Mouse (Mus musculus) retina, embryonic 14.5 days (tissue): ENCODE data around the gene Gm15319.
"Not testable (repeated sequence)": the region's sequence is repeated elsewhere in the genome, so short reads cannot be mapped to it uniquely, and the experiment has no call there.

Experiments used
- DNase-seq: peaks from one replicate; pipeline ENCODE4 v3.0.0-alpha.2; 2015; ENCODE audit warnings: low spot score

Gm15319 gene

DNA sequence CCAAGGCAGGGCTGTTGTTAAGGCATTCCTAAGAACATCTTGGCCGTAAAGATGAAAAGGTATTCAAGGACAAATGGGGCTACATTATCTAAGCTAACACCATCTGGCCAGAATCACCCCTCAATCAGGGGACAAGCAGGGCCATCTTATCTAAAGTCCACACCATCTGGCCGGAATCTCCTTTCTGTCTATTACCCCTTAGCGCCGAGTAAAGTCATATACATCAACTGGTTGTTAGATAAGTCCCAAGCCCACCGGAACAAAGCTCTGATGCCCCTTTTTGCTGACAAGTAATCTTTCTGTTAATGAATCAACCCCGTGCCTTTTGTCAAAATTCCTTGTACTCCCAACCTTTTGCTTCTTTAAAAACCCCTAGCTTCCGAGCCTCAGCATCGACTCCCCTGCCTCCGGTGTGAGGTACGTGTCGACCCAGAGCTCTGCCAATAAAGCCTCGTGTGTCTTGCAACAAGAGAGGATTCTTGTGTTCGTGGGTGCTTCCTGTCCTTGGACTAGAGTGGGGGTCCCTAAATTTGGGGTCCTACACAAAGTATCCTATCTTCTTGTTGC is 65.0 kb downstream of the Gm15319 start:
- DNase-seq: peak; percentile 1

DNA sequence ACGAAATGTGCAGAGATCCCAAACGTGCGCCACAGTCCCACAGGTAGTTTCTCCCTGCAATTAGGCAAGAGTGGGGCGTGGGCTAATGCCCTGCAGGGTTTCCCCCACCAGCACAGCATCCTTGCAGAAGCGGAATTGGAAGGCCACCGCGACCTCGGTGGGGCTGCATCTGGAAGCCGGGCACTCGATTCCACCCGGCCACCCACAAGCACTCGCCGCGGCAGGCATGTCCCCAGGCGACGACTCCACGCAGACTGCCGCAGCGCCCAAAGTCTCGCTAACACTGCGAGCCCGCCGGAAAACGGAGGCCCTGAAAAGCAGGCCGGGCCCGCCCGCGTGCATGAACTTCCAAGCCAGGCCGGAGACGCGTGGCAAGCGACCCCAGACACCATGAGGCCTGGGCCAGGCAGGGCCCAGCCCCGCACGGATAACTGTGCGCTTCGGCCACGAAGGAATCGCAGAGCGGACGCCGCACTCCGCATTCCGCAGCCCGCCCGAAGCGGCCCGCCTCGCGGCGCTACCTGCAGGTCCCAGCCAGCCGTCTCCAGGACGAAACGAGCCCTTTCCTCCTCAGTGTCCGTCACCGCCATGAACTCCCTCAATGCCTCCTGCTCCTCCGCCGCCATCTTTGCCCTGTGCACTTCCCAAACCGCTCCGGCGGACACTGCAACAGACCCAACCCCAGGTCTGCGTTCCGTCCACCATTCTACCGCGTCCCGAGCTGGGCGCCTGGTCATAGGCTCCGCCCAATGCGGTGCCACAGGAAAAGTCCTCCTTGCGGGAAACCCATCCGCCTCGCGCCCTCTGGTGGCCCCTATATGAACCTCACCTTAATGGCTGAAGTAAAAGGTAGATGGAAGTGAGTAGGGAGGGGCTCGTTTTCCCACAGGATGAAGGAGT is 66.0 kb downstream of the Gm15319 start:
- DNase-seq: peak; percentile 73

DNA sequence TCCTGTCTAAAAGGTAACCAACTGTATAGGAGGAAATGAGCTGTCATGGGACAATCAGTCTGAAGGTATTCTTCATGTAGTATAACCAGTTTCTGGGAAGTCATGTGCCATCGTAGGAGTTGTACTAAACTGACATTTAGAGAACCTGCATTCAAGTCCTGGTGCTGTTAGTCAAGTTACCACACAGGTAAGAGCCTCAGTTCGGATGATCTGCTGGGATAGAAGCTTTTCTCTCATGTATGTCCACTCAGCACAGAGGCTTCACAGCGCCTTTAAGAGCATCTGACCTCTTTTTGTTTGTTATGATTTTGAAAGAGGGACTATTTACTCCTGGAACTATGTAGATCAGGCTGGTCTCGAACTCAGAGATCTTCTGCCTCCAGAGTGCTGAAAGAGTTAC is 67.1 kb downstream of the Gm15319 start:
- DNase-seq: not testable (repeated sequence)

DNA sequence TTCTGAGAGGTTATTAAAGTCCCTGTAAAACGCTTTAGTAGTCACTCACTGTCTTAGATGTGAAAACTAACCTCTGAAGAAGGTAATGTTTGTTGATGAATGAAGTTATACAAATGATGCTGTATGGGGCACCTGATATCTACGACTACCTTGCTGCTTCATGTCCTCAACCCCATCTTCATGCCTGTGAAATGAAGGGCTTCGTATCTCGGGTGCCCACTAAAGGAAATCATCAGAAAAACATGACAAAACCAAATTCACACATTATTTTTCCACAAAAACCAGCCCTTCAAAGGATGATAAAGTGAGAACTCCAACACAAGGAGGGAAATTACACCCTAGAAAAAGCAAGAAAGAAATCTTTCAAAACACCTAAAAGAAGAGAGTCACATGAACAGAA is 68.2 kb downstream of the Gm15319 start:
- not testable (repeated sequence) for DNase-seq

DNA sequence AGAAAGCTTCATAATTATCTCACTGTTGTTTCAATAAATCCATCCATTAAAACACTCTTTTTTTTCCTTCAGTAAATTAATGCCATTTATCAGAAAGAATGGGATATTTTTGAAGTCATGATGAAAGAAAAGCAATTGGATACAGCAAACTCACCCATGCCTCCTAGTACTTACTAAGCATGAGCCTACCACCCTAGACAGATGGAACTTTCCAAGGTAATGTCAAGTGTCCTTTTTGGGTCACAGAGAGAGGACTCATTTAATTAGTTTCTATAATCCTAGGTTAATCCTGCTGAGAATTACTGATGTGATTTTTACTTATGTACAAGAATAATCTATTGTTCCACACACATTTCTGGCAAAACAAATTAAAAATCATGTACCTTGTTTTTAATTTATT is 69.0 kb downstream of the Gm15319 start:
- not testable (repeated sequence) for DNase-seq

DNA sequence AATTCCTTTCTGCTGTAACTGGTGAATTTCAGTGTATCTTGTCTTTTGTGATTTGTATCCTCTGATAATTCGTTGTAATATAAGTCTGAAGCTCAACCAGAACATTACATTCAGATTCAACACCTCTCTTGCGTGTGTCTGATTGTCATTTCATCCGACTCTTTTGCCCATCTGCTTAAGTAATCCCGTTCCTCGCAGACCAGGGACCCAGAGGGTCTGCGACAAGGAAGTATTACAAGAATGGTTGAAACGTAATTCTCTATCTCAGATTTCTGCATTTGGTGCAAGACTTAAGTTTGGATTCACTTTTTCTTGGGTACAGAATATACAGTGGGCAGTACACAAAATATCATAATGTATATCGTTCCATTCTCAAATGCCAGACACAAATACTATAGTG is 73.0 kb downstream of the Gm15319 start:
- not testable (repeated sequence) for DNase-seq

DNA sequence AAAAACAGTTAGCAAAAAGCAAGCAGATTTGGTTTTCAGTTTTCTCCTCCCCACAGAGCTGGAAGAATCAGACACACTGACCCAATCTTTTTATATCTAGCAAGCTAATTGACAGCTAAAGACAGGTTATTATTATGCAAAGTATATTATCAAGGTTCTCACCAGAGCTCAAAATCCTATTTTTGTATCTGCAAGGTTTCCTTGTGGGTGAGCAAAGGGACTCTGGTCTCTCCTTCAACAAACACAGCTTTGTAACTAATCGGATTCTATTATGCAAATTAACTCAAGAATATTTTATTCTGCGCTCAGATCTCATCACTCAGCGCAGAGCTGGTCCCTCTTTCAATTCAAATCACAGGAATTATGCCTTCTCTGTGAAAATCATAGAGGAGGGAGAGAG is 74.1 kb downstream of the Gm15319 start:
- DNase-seq: not testable (repeated sequence)

DNA sequence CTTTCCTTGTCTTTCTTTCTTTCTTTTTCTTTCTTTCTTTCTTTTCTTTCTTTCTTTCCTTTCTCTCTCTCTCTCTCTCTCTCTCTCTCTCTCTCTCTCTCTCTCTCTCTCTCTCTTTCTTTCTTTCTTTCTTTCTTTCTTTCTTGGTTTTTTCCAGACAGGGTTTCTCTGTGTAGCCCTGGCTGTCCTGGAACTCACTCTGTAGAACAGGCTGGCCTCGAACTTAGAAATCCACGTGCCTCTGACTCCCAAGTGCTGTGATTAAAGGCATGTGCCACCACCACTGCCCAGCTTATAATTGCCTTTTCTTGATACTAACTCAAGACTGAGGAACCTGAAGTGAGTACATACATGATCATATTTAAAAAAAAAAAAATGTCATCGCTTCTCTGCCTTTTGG is 75.3 kb downstream of the Gm15319 start:
- DNase-seq: not testable (repeated sequence)
